Mouse (Mus musculus) limb, embryonic 11.5 days (tissue): ENCODE measurements around the gene Prdm9. TPM values are rescaled to one million over a fixed set of nuclear protein-coding genes. Genes with fewer than 3 reads are reported as not detected.
A peak's percentile ranks its signal among the peaks of the same experiment; 100 is the strongest.

Source experiments
- ATAC-seq: fragments of 200-750 bp; cut with Nextera tagmentation; 2 replicates; pipeline ENCODE4 v1.8.0; 2017; ENCODE audit warnings: low read depth; ENCODE audit not compliant: insufficient number of reproducible peaks, low FRiP score, low TSS enrichment
- DNase-seq: peaks from one replicate; pipeline ENCODE4 v3.0.0-alpha.2; 2015; ENCODE audit warnings: low spot score
- H3K27ac ChIP-seq: fragments of 300-500 bp; sonication (generic); replicated peaks from 2 replicates; pipeline ENCODE4 v1.5.1; 2014; ENCODE audit warnings: low read depth, mild to moderate bottlenecking, low read length
- H3K27me3 ChIP-seq: fragments of 300-500 bp; sonication (generic); 2 replicates; pipeline ENCODE4 v1.6.1; 2014; ENCODE audit warnings: mild to moderate bottlenecking, low read length, mixed read lengths; ENCODE audit not compliant: control insufficient read depth, insufficient read depth
- H3K36me3 ChIP-seq: fragments of 300-500 bp; sonication (generic); 2 replicates; pipeline ENCODE4 v1.6.1; 2014; ENCODE audit warnings: mild to moderate bottlenecking, low read length, moderate library complexity, mixed read lengths; ENCODE audit not compliant: control insufficient read depth, insufficient read depth
- H3K4me1 ChIP-seq: fragments of 300-500 bp; sonication (generic); 2 replicates; pipeline ENCODE4 v1.6.1; 2014; ENCODE audit warnings: low read length, mixed read lengths; ENCODE audit not compliant: control insufficient read depth, insufficient read depth
- H3K4me2 ChIP-seq: fragments of 300-500 bp; sonication (generic); 2 replicates; pipeline ENCODE4 v1.6.1; 2014; ENCODE audit warnings: low read depth, mild to moderate bottlenecking, moderate library complexity; ENCODE audit not compliant: severe bottlenecking
- H3K4me3 ChIP-seq: fragments of 300-500 bp; sonication (generic); 2 replicates; pipeline ENCODE4 v1.5.1; 2014; ENCODE audit warnings: low read depth, low read length
- H3K9ac ChIP-seq: fragments of 300-500 bp; sonication (generic); 2 replicates; pipeline ENCODE4 v1.6.1; 2014; ENCODE audit warnings: mild to moderate bottlenecking, low read length
- H3K9me3 ChIP-seq: fragments of 300-500 bp; sonication (generic); 2 replicates; pipeline ENCODE4 v1.6.1; 2016; ENCODE audit warnings: low read length; ENCODE audit not compliant: control insufficient read depth
- whole genome bisulfite sequencing: fragments of 180-500 bp; shearing (Covaris S2); extraction: QIAGEN DNeasy Blood & Tissue Kit; methylation state at CpG from one replicate; pipeline ENCODE4 v1.1.7; 2014; 5-methylcytosine and 5-hydroxymethylcytosine counted together
- polyA plus RNA-seq: library from polyadenylated mRNA; unstranded; fragments of >200 nt; fragmentation: Nextera tagmentation; extraction: Ambion mirVana; gene quantifications from 2 replicates; pipeline ENCODE4 v1.2.1, GENCODE M21; 2014

The Prdm9 gene
- polyA plus RNA-seq, 1 experiment from 2014 or later = 1.4 TPM

DNA sequence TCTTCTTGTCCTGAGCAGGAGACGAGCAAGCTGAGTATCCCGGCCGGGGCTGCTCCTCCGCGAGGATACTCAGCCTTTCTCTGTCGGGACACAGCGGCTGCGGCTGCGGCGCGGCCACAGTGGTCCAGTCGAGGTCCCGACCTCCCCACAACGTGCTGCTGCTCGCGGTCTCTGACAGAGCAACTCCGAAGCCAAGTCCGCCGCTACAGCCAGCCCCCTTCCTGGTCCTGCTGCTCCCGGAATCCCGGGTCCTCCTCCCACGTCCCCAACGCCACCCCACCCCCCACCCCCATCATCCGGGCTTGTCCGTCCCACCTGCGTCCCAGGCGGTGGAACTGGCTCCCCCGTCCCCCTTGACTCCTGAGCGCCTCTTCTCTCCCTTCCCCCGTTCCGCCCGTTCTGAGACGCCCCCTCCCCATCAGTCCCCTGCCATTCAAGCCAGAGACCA lies 27.7 kb downstream of the Prdm9 start:
- H3K4me1 ChIP-seq = no peaks in the 10 kb centered on the region
- H3K27me3 ChIP-seq = peaks cover 9% of the 10 kb centered on the region
- no peak for ATAC-seq
- H3K9ac ChIP-seq = peak overlapping the region; percentile 47
- no peaks in the 10 kb centered on the region for H3K9me3 ChIP-seq
- no peak overlapping the region for H3K27ac ChIP-seq
- no peaks in the 10 kb centered on the region for H3K36me3 ChIP-seq
- under 1% methylated on average over 33 of the region's 33 CpGs for WGBS
- peak overlapping the region; percentile 88 for H3K4me2 ChIP-seq
- peak; percentile 55 for DNase-seq
- H3K4me3 ChIP-seq = peak overlapping the region; percentile 41

DNA sequence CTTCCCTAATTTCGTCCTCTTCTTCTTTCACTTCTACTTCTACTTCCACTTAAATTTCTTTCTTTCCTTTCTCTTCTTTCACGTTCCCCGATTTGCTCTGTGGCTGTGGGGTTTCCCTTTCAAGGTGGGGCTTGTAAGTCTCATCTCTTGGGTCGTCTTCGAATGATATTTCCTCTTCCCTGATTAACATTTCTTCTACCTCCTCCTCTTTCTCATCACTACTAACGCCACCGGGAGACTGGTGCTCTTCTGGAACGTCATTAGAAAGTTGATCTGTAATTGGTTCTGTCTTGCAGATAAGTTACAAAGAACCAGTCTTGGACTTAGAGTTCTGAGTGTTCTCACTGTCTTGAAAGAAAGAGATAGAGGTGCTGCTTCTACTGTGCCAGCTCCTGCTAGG lies 28.2 kb downstream of the Prdm9 start:
- ATAC-seq (no peak), DNase-seq (no peak)
- Histone ChIP-seq H3K4me3 (peak overlapping the region; percentile 41), H3K4me2 (peak overlapping the region; percentile 88), H3K4me1 (no peaks in the 10 kb centered on the region), H3K36me3 (no peaks in the 10 kb centered on the region), H3K27ac (no peak overlapping the region), H3K9me3 (no peaks in the 10 kb centered on the region), H3K9ac (no peak overlapping the region), H3K27me3 (peaks cover 9% of the 10 kb centered on the region)
- 19% methylated on average over 8 of the region's 8 CpGs for WGBS

DNA sequence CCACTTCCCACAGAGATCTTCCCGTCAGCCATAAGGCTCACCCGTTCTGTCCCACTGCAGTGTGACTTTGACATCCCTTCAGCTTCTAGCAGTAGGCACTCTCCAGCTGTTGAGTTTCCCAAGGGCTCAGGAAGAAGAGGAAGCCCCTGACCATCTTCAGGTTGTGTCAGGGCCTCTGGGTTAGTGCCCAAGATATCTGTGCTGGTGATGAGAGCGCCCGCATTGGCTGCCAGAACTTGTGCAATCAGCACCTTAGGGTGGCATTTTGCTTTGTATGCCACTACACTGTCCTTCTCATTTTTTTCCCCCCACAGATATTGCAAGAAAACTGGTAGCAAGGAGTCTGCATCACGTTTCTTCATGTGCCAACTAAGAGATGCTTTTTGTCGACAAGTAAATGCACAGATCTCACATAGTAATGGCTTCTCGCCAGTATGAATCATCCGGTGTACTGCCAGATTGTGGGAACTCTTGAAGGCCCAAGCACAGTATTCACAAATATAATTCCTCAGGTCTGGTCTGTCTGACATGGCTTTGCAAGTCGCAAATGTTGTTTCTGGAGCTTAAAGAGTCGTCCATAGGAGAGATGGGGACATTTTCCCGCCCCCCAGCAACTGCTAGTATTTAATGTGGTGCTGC lies 28.9 kb downstream of the Prdm9 start:
- no peak overlapping the region for H3K4me2 ChIP-seq
- H3K4me3 ChIP-seq = no peak overlapping the region
- no peaks in the 10 kb centered on the region for H3K9me3 ChIP-seq
- H3K4me1 ChIP-seq = no peaks in the 10 kb centered on the region
- no peak overlapping the region for H3K27ac ChIP-seq
- H3K27me3 ChIP-seq = peaks cover 9% of the 10 kb centered on the region
- no peaks in the 10 kb centered on the region for H3K36me3 ChIP-seq
- whole genome bisulfite sequencing = 65% methylated on average over 11 of the region's 11 CpGs
- H3K9ac ChIP-seq = no peak overlapping the region
- ATAC-seq = no peak
- DNase-seq = no peak

DNA sequence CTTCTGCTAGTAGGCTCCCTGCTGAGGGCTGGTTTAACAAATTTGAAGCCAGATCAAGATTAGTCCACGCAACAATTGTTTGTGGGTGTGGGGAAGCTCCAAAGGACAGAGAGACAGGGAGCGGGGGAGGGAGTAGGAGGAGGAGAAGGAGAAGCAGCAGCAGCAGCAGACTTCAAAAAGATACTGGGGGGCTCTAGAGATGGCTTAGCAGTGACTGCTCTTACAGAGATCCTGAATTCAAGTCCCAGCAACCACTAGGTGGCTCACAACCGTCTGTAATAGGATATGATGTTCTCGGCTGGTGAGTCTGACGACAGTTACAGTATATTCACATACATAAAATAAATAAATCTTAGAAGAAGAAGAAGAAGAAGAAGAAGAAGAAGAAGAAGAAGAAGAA lies 34.0 kb downstream of the Prdm9 start:
- H3K9ac ChIP-seq = no peak overlapping the region
- no peaks in the 10 kb centered on the region for H3K27me3 ChIP-seq
- H3K4me1 ChIP-seq = 0 out of 2 replicates have a peak, but pooled peaks cover 2% of the 10 kb centered on the region
- H3K27ac ChIP-seq = no peak overlapping the region
- ATAC-seq (no peak), DNase-seq (no peak)
- no peaks in the 10 kb centered on the region for H3K36me3 ChIP-seq
- H3K4me2 ChIP-seq = no peak overlapping the region
- H3K9me3 ChIP-seq = no peaks in the 10 kb centered on the region
- 14% methylated on average over 5 of the region's 5 CpGs for WGBS
- no peak overlapping the region for H3K4me3 ChIP-seq

DNA sequence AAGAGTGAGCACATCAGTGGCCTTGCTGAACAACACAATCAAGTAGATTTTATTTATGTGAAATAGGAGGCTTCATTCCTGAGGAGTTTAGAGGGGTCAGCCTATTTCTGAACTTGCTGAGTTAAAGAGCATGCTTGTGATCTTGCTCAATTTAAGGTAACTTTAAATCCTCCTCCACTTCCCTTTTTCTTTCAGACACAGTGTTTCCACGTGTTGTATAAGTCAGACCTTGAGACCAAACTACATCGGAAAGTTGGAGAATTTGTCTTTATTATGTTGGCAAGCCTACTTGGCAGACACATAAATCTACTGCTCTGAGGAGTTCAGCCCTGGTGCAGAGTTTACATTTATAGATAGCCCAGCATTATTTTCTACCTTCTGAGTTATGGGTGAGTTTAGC lies 35.3 kb downstream of the Prdm9 start:
- no peak overlapping the region for H3K4me3 ChIP-seq
- no peaks in the 10 kb centered on the region for H3K9me3 ChIP-seq
- ATAC-seq (no peak), DNase-seq (no peak)
- no peak overlapping the region for H3K9ac ChIP-seq
- peaks cover 8% of the 10 kb centered on the region for H3K36me3 ChIP-seq
- no peaks in the 10 kb centered on the region for H3K27me3 ChIP-seq
- 0 out of 2 replicates have a peak, but pooled peaks cover 2% of the 10 kb centered on the region for H3K4me1 ChIP-seq
- H3K4me2 ChIP-seq = no peak overlapping the region
- 80% methylated on average over 2 of the region's 2 CpGs for WGBS
- no peak overlapping the region for H3K27ac ChIP-seq

DNA sequence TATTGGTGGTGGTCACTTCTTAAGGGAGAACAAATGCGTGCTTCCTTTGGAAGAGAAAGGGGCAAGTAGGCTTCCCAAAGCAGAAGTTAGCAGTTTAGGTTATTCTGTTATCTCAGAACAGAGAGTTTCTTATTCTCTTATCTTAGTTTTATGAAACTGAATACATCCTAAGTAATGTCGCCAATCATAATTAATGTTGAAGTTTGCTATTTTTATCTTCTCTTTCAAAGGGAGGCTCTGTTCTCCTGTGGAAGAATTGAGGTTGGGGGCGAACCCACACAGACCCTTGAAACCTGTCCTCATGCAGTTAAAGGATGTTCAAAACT lies 36.4 kb downstream of the Prdm9 start:
- no peak for ATAC-seq
- H3K4me3 ChIP-seq = peak overlapping the region; percentile 71
- peaks cover 8% of the 10 kb centered on the region for H3K36me3 ChIP-seq
- no peak overlapping the region for H3K27ac ChIP-seq
- 0 out of 2 replicates have a peak, but pooled peaks cover 2% of the 10 kb centered on the region for H3K4me1 ChIP-seq
- H3K4me2 ChIP-seq = peak overlapping the region; percentile 70
- no peaks in the 10 kb centered on the region for H3K27me3 ChIP-seq
- WGBS = 56% methylated on average over 3 of the region's 3 CpGs
- DNase-seq = no peak
- peak overlapping the region; percentile 65; the same call in 1 of the 2 replicates for H3K9ac ChIP-seq
- H3K9me3 ChIP-seq = no peaks in the 10 kb centered on the region

DNA sequence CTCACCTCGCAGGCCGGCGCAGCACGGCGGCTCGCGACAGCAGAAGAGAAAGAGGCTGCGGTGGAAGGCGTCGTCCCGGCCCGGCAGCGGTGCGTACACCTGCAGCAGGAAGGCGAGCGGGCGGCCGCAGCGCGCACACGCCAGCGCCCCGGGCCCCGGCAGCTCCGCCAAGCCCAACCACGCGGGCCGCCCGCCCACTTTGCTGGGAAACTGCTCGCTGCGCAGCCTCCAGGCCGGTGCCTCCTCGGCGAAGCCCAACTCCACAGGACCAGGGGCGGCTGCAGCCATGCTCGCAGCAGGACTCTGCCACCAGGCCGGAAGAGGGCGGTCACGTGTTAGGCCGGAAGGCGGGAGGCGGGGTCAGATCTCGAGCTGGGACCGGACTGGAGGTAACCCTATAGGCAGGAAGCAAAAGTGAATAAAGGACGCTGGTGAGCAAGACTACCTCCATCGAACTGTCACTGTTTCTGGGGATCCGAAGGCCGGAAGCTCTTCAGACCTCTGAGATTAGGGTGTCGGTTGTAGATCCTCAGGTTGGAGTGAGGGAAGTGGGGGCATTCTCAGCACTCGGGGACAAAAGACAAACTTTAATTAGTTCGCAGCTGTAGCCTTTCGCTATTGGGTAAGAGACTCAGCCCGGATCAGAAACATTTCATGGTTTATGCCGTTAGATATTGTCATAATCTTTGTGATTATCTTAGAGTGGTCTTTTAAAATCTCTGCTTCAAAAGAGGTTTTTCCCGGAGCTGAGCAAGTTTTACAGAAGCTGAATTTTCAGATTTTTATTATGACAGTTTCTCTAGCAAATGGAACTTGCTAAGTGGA lies 37.0 kb downstream of the Prdm9 start, which contains the start of gene Pdcd2:
Pdcd2 (minus strand) TSS at position 316 of the 825 bp plus-strand sequence.
- no peaks in the 10 kb centered on the region for H3K9me3 ChIP-seq
- H3K27me3 ChIP-seq = no peaks in the 10 kb centered on the region
- 1% methylated on average over 54 of the region's 55 CpGs for WGBS

DNA sequence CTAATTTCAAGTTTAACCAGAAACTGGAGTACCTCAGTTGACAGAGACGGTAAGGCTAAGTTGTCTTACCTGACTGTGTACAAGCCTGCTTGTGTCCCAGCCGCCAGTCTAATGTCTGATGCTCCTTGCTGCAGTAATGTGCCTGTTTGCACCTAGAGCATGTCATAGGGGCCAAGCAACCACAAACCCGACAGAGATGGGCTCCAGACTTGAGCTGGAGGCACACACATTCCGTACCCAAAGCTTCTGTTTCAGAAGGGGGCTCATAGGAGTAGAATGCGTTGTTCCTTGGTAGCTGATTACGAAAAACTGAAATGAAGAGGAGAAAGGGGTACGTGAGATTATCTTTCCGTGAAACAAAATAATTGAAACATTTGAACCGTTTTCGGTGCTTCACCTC lies 37.9 kb downstream of the Prdm9 start:
- Histone ChIP-seq H3K4me3 (peak overlapping the region; percentile 71), H3K9ac (peak overlapping the region; percentile 65), H3K9me3 (no peaks in the 10 kb centered on the region), H3K4me2 (peak overlapping the region; percentile 70), H3K27ac (no peak overlapping the region), H3K27me3 (no peaks in the 10 kb centered on the region), H3K36me3 (peaks cover 10% of the 10 kb centered on the region), H3K4me1 (0 out of 2 replicates have a peak, but pooled peaks cover 2% of the 10 kb centered on the region)
- ATAC-seq = no peak
- no peak for DNase-seq
- 15% methylated on average over 10 of the region's 10 CpGs for WGBS

More for the DNA sequence above, 37.0 kb downstream of the Prdm9 start, which contains the start of gene Pdcd2:
- H3K27ac ChIP-seq = peak within 1 kb of the TSS; percentile 63
- H3K4me1 ChIP-seq = 0 out of 2 replicates have a peak, but pooled peaks cover 2% of the 10 kb centered on the region
- DNase-seq (peak; percentile 97), ATAC-seq (peak; percentile 98)
- H3K4me3 ChIP-seq = peak within 1 kb of the TSS; percentile 71
- H3K9ac ChIP-seq = peak within 1 kb of the TSS; percentile 65
- peaks cover 8% of the 10 kb centered on the region for H3K36me3 ChIP-seq
- H3K4me2 ChIP-seq = peak within 1 kb of the TSS; percentile 70
